Mouse (Mus musculus) T-helper 17 cell (primary cell): ENCODE results near the gene Ppid.

Experiments used
- in situ Hi-C, 2 experiments: fragments of 300-600 bp; cut with MboI, MseI; formaldehyde crosslinking; loops; 1 replicate in 1 of 2; 2 replicates in 1 of 2; pipeline ENCODE4 v1.15.1; 2025; ENCODE audit warnings: high pct_unique_total_duplicates in 2 of 2

Ppid gene

GRCm38 (mm10) chr3:79652129-79652528 is 61.0 kb downstream of the Ppid start:
- in situ Hi-C loops, result no loop called here
